Mouse (Mus musculus) hindbrain, embryonic 15.5 days (tissue): ENCODE measurements around the gene Gm3696. TPM values are rescaled to one million over a fixed set of nuclear protein-coding genes. Genes with fewer than 3 reads are reported as not detected.
"Not testable (repeated sequence)": the region's sequence is repeated elsewhere in the genome, so short reads cannot be mapped to it uniquely, and the experiment has no call there.

Experiments used
- ATAC-seq: fragments of 200-750 bp; cut with Nextera tagmentation; 2 replicates; pipeline ENCODE4 v1.8.0; 2017; ENCODE audit warnings: low read depth, moderate number of reproducible peaks, moderate TSS enrichment; ENCODE audit not compliant: low FRiP score
- H3K27ac ChIP-seq: fragments of 300-500 bp; sonication (generic); replicated peaks from 2 replicates; pipeline ENCODE4 v1.5.1; 2015; ENCODE audit warnings: mild to moderate bottlenecking, inconsistent platforms
- H3K27me3 ChIP-seq: fragments of 300-500 bp; sonication (generic); 2 replicates; pipeline ENCODE4 v1.6.1; 2015; ENCODE audit warnings: control low read depth, inconsistent platforms
- H3K36me3 ChIP-seq: fragments of 300-500 bp; sonication (generic); 2 replicates; pipeline ENCODE4 v1.6.1; 2015; ENCODE audit warnings: control low read depth, inconsistent platforms
- H3K4me1 ChIP-seq: fragments of 300-500 bp; sonication (generic); replicated peaks from 2 replicates; pipeline ENCODE4 v1.6.1; 2015; ENCODE audit warnings: control low read depth, inconsistent platforms
- H3K4me2 ChIP-seq: fragments of 300-500 bp; sonication (generic); 2 replicates; pipeline ENCODE4 v1.6.1; 2015; ENCODE audit warnings: moderate library complexity, mild to moderate bottlenecking, inconsistent platforms
- H3K4me3 ChIP-seq: fragments of 300-500 bp; sonication (generic); 2 replicates; pipeline ENCODE4 v1.5.1; 2015; ENCODE audit warnings: mild to moderate bottlenecking, inconsistent platforms
- H3K9ac ChIP-seq: fragments of 300-500 bp; sonication (generic); 2 replicates; pipeline ENCODE4 v1.6.1; 2015; ENCODE audit warnings: inconsistent platforms
- H3K9me3 ChIP-seq: fragments of 300-500 bp; sonication (generic); 2 replicates; pipeline ENCODE4 v1.6.1; 2016; ENCODE audit warnings: control low read depth, inconsistent platforms
- whole genome bisulfite sequencing: fragments of 180-500 bp; shearing (Covaris S2); methylation state at CpG from one replicate; pipeline ENCODE4 v1.1.7; 2015; 5-methylcytosine and 5-hydroxymethylcytosine counted together
- polyA plus RNA-seq: library from polyadenylated mRNA; unstranded; fragments of >200 nt; fragmentation: Nextera tagmentation; extraction: Ambion mirVana; gene quantifications from 2 replicates; pipeline ENCODE4 v1.2.1, GENCODE M21; 2015

Gm3696 gene
- polyA plus RNA-seq = 6.5 and 7.4 TPM in 2 replicates

DNA sequence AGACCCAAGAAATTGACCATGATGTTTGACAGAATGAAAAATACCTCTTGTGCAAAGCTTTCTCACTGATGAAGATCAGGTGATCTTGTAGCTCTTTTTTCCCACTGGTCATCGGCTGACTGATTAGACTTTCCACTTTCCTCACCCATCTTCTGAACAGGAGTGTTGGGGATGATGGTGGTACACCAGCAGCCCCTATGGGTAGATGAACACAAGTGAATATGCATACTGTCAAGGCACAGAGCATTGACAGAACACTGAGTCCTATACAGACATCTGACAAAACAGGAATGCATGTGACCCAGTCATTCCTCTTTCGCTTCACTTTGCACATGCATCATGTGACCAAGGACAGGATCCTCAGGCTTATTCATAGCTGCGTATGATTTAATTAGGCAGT, at the start of gene Gm3696:
Gm3696 (minus strand) TSS at position 101 of the 400 bp plus-strand sequence.
- H3K4me3 ChIP-seq, H3K4me1 ChIP-seq, H3K36me3 ChIP-seq, H3K9ac ChIP-seq, H3K27me3 ChIP-seq, H3K27ac ChIP-seq, H3K9me3 ChIP-seq, ATAC-seq, H3K4me2 ChIP-seq: not testable (repeated sequence)
- WGBS = 92% methylated on average over 1 of the region's 3 CpGs

DNA sequence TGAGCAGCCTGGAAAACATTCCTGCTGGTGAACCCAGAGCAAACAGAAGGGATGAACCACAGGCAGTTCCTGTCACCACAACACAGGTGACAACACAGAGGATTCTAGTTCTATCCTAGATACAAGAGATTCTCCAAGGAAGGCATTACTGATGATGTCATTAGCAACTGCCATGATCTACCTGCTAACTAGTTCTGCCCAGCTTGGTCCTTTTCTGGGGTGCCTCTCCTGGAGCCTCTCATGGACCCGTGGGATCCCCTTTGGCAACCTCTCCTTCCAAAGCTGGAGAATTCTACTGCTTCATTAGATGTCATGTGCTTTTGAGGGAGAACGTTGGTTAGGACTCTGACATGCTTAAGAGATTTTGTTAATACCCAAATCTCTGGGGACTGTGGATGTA, 24.9 kb upstream of the Gm3696 start, which contains the start of gene Gm6676:
Gm6676 (minus strand) TSS at position 101 of the 400 bp plus-strand sequence.
- not testable (repeated sequence) for H3K4me3 ChIP-seq, H3K4me2 ChIP-seq, H3K9me3 ChIP-seq, ATAC-seq, H3K27ac ChIP-seq, H3K27me3 ChIP-seq, H3K4me1 ChIP-seq, H3K36me3 ChIP-seq, H3K9ac ChIP-seq
- no CpG with 5 or more reads among the region's 2 CpGs for WGBS

DNA sequence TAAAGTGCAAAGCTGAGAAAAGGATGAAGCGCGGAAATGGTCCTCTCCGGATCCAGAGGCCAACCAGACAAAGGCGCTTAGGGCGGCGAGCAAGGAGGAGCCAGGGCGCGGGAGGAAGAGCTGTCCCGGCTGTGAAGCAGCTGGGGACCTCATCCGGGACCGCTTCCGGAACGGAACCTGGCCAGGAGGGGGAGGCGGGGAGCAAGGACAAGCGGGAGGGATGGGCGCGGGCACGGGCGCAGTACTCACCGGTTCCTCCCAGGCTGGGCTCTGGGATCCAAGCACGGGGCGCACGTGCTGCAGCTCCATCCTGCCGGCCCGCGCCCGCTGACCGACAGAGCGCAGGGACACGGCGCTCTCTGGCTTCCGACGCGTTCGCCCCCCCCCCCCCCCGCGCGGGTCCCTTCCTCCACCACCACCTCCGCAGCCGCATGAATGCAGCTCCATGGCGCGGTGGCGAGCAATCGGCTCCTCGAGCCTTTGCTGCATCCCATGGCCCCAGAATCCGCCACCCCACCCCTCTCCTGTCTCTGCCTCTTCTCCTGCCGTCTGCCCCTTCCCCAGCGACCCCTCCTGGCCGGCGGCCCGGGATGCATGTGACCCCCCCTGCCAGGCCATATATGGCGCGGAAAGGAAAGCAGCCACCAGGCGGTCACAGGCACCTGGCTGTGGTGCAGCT, 4.8 kb upstream of the Gm3696 start:
- 0% methylated on average over 10 of the region's 54 CpGs for WGBS
- peak overlapping the region; percentile 61 for H3K9ac ChIP-seq
- not testable (repeated sequence) for H3K4me1 ChIP-seq, H3K9me3 ChIP-seq, H3K27me3 ChIP-seq, H3K36me3 ChIP-seq
- H3K4me3 ChIP-seq = peak overlapping the region; percentile 46
- peak; percentile 66; the same call in 1 of the 2 replicates for ATAC-seq
- H3K4me2 ChIP-seq = peak overlapping the region; percentile 55
- peak overlapping the region; percentile 89 for H3K27ac ChIP-seq

DNA sequence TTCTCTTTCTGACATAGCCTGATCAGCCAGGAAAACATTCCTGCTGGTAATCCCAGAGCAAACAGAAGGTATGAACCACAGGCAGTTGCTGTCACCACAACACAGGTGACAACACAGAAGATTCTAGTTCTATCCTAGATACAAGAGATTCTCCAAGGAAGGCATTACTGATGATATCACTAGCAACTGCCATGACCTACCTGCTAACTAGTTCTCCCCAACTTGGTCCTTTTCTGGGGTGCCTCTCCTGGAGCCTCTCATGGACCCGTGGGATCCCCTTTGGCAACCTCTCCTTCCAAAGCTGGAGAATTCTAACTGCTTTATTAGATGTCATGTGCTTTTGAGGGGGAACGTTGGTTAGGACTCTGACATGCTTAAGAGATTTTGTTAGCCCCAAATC, 55.6 kb downstream of the Gm3696 start, which contains the start of gene Gm3685:
Gm3685 (minus strand) TSS at position 101 of the 400 bp plus-strand sequence.
- not testable (repeated sequence) for H3K9me3 ChIP-seq, ATAC-seq, H3K36me3 ChIP-seq, H3K27ac ChIP-seq, H3K9ac ChIP-seq, H3K4me1 ChIP-seq, H3K4me3 ChIP-seq, H3K4me2 ChIP-seq, H3K27me3 ChIP-seq
- WGBS = no CpG with 5 or more reads among the region's 2 CpGs

Other genes with a start within 250 kb of the Gm3696 start
- 10.2 and 12.4 TPM in 2 replicates for gene Gm3667, start 210.7 kb downstream of the Gm3696 start, polyA plus RNA-seq
- not detected in 2 replicates for gene Gm6356, start 126.8 kb downstream of the Gm3696 start, polyA plus RNA-seq
- gene Gm10406, start 73.2 kb downstream of the Gm3696 start, polyA plus RNA-seq = 4.0 and 4.1 TPM in 2 replicates
- not detected in 2 replicates for gene Gm3685, start 55.7 kb downstream of the Gm3696 start, polyA plus RNA-seq
- gene Gm6676, start 24.8 kb upstream of the Gm3696 start, polyA plus RNA-seq = not detected in 2 replicates
- 11.0 and 11.3 TPM in 2 replicates for gene Gm3512, start 73.9 kb upstream of the Gm3696 start, polyA plus RNA-seq
- not detected in 2 replicates for gene Gm16434, start 93.9 kb upstream of the Gm3696 start, polyA plus RNA-seq
- gene Gm3727, start 164.1 kb upstream of the Gm3696 start, polyA plus RNA-seq = not detected in 2 replicates
- 6.7 and 7.1 TPM in 2 replicates for gene Gm3739, start 214.4 kb upstream of the Gm3696 start, polyA plus RNA-seq
- not detected in 2 replicates for gene Gm5797, start 231.8 kb upstream of the Gm3696 start, polyA plus RNA-seq